Mouse (Mus musculus): ENCODE results near the gene Zfp626. TPM values are rescaled to one million over a fixed set of nuclear protein-coding genes. Genes with fewer than 3 reads are reported as not detected.
"Not testable (repeated sequence)": the region's sequence is repeated elsewhere in the genome, so short reads cannot be mapped to it uniquely, and the experiment has no call there.

Gene Zfp626
- polyA plus RNA-seq, 2 experiments from 2014 or later: 6.1 to 11.8 TPM

DNA sequence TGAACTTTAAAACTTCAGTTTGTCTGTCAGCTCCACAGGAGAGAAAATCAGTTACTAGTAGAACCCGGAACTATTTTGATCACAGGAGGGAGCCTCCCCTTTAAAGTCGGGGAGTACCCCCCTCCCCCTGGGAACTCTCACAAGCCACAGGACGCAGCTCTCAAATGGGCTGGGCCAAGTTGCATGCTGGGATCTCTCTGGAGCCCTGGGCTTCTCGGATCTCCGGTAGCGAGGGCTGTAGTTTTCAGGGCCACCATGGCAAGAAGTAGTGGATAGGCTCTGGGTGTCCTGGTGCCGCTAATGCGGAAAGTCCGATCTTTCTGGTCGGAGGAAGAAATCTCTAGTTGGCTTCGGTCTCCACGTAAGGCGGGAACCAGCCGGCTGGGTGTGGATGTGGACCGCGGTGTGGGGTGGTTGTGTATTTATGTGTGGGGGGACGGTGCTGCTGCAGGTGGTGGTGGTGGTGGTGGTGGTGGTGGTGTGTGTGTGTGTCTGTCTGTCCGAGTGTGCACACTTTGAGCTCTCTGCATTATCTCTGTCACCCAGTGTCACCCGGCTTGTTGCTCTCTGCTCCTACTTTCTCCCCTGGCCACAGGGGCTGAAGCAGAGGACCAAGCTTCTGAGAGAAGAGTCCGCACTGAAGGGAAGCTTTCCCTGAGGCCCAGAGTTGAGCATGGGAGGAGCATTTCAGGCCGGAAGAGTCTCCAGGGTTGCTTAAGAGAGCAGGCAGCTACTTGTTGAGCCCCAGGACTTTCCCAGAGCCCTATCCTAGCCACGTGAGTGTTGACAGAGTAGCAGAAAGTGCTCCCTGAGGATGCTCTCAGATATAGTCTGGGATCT is 53.6 kb downstream of the Zfp626 start:
- peak; percentile 97 for ATAC-seq

DNA sequence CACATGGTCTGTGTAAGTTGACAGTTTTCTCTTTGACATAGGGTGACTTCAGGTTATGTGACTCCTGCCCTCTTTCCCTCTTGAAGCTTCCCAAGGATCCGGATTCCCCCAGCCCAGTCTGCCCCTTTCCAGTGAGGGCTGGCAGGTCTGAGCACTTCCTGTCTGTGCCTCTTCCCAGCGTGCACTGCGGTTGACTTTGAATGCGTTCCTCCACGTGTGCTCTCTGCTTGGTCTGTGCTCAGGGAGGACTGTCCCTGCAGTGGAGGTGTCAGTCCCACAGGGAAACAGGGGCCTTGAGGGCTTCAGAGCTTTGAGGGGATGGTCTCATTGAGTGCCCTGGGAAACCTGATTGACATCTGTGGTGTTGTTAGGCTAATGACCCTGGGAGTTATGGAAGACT is 55.6 kb downstream of the Zfp626 start:
- ATAC-seq: not testable (repeated sequence)

Other genes with a start within 250 kb of the Zfp626 start
- gene Akt2, start 215.6 kb upstream of the Zfp626 start, polyA plus RNA-seq (2017; shearing (Covaris generic)): 10 to 100 TPM; 39.2 to 57.3 TPM
- gene Ttc9b, start 153.3 kb upstream of the Zfp626 start, polyA plus RNA-seq (2017; shearing (Covaris generic)): not detected
- gene Map3k10, start 132.6 kb upstream of the Zfp626 start, polyA plus RNA-seq (2017; shearing (Covaris generic)): 1 to 10 TPM in 1 of 2 experiments, under 1 TPM in 1; 0.76 to 1.5 TPM
- gene Zfp607b, start 117.9 kb upstream of the Zfp626 start, polyA plus RNA-seq (2017; shearing (Covaris generic)): 1 to 10 TPM; 3.0 to 3.6 TPM
- gene Zfp60, start 75.8 kb upstream of the Zfp626 start, polyA plus RNA-seq (2017; shearing (Covaris generic)): 10 to 100 TPM; 11.7 to 19.1 TPM
- gene Zfp59, start 31.4 kb downstream of the Zfp626 start, polyA plus RNA-seq (2017; shearing (Covaris generic)): 1 to 10 TPM; 6.6 to 7.3 TPM
- 1 to 10 TPM; 7.5 to 9.0 TPM for gene Zfp607a, start 50.3 kb downstream of the Zfp626 start, polyA plus RNA-seq (2017; shearing (Covaris generic))
- gene Zfp974, start 122.3 kb downstream of the Zfp626 start, polyA plus RNA-seq (2017; shearing (Covaris generic)): 10 to 100 TPM in 1 of 2 experiments, 1 to 10 TPM in 1; 8.3 to 10.0 TPM
- 10 to 100 TPM; 36.1 to 37.0 TPM for gene Zfp780b, start 172.0 kb downstream of the Zfp626 start, polyA plus RNA-seq (2017; shearing (Covaris generic))
- gene Zfp850, start 206.9 kb downstream of the Zfp626 start, polyA plus RNA-seq (2017; shearing (Covaris generic)): 1 to 10 TPM; 4.2 to 5.2 TPM
- gene Psmc4, start 242.9 kb downstream of the Zfp626 start, polyA plus RNA-seq (2017; shearing (Covaris generic)): 100 to 1,000 TPM; 203 to 249 TPM